Mouse (Mus musculus) G1E (cell line): Measurements from ENCODE around the gene Pvr.

Experiments used
- CTCF ChIP-seq: IDR thresholded peaks from 2 replicates; pipeline ENCODE4 v1.5.1; 2012; ENCODE audit warnings: low read depth, low read length, inconsistent platforms, mixed read lengths
- GATA1 ChIP-seq: IDR thresholded peaks from 2 replicates; pipeline ENCODE4 v1.6.1; 2012; ENCODE audit warnings: borderline replicate concordance, low read length, inconsistent platforms, mixed read lengths
- GATA2 ChIP-seq: IDR thresholded peaks from 2 replicates; pipeline ENCODE4 v1.6.1; 2012; ENCODE audit warnings: low read depth, low read length, inconsistent platforms, borderline replicate concordance
- POLR2AphosphoS5 ChIP-seq: IDR thresholded peaks from 2 replicates; pipeline ENCODE4 v1.6.1; 2012; ENCODE audit warnings: low read depth, low read length, inconsistent platforms; ENCODE audit not compliant: insufficient replicate concordance
- TAL1 ChIP-seq: conservative IDR thresholded peaks from 2 replicates; pipeline ENCODE4 v1.6.1; 2012; ENCODE audit warnings: low read depth, low read length, inconsistent platforms, mixed read lengths

- no peak for TF ChIP-seq CTCF
- TF ChIP-seq TAL1 = no peak
- no peak for TF ChIP-seq POLR2AphosphoS5
- no peak for TF ChIP-seq GATA2
- TF ChIP-seq GATA1 = no peak
Observed at GRCm38 (mm10) chr7:19914558-19914957, 6.4 kb downstream of the Pvr start.
